Mouse (Mus musculus) adrenal gland, postnatal 4 days (tissue): ENCODE results near the gene Gng2. TPM values are rescaled to one million over a fixed set of nuclear protein-coding genes. Genes with fewer than 3 reads are reported as not detected.
"Not testable (repeated sequence)": the region's sequence is repeated elsewhere in the genome, so short reads cannot be mapped to it uniquely, and the experiment has no call there.

Source experiments
- DNase-seq, 2 experiments: peaks; one replicate each; pipeline ENCODE4 v3.0.0; 2021 to 2022; ENCODE audit warnings: low spot score in 2 of 2, mixed read lengths in 2 of 2
- total RNA-seq, 2 experiments: library from RNA; stranded (reverse); gene quantifications; 2 replicates each; pipeline ENCODE4 v1.2.3; 2021

The Gng2 gene
- total RNA-seq, 2 experiments from 2014 or later = 62.5 to 68.6 TPM

DNA sequence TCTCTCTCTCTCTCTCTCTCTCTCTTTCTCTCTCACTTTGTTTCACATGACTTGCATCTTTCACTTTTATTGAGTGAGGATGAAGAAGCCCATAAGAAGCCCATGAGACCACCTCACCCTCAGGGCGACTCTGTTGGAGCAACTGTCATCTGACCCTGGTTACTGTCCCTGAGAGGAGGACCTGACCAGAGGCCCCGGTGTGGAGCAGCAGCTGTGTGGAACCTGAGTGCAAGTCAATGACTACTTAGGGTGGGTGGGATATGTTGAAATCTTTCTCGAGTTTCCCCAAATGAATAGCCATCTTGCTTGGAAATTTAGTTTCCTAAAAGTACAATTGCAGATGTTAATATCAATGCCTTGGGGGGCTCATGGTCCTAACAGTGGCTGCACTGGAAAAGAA lies 34.7 kb downstream of the Gng2 start:
- DNase-seq = no peak

GRCm38 (mm10) chr14:19942329-19942728 lies 35.1 kb downstream of the Gng2 start:
- no peak for DNase-seq

GRCm38 (mm10) chr14:19940066-19940465 lies 37.4 kb downstream of the Gng2 start:
- no peak for DNase-seq

DNA sequence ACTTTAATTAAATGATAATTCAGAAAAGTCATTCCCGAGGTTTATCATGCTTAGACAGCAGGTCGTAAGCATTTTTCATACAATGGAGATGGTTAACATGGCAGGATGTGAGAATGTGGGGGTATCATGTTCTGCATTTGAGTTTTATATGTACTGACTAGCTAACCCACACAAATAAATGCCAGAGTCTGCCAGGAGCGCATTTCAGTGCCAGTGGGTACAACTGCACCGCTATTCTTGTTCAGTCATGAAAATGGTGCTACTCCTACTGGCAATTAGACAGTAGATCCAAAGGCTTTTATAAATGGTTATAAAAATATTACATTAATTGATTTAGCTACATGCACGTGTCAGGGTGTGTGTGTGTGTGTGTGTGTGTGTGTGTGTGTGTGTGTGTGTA lies 38.9 kb downstream of the Gng2 start:
- no peak for DNase-seq

DNA sequence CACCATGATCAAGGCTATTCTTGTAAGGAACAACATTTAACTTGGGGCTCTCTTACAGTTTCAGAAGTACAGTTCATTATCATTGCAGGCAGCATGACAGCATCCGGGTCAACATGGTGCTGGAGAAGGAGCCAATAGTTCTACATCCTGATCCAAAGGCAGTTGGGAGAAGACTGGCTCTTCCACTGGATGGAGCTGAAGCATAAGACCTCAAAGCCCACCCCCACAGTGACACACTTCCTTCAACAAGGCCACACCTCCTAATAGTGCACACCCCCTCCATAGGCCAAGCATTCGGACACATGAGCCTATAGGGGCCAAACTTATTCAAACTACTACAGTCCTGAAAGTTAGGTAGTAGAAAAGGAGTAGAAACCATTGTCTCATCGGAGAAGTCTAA lies 42.3 kb downstream of the Gng2 start:
- no peak for DNase-seq

DNA sequence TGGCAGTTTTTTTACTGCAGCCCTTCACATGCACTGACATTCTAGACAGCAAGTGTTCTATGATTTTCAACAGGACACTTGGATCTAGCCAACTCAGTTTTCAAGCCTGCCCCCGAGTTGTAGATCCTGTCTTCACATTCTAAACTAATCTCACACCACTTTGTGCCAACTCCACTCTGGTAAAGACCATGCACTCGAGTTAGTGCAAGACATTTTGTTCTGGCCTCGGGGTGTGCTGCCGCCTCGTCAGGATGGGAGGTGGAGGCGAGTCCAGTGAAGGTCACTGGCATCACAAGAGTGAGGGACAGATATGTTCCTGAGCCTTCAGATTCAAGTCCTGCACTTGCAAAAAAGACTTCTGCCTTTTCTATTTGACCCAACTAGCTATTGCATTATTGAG lies 44.1 kb downstream of the Gng2 start:
- no peak for DNase-seq

- no peak for DNase-seq
These were observed 49.5 kb downstream of the Gng2 start for GRCm38 (mm10) chr14:19927879-19928278.

DNA sequence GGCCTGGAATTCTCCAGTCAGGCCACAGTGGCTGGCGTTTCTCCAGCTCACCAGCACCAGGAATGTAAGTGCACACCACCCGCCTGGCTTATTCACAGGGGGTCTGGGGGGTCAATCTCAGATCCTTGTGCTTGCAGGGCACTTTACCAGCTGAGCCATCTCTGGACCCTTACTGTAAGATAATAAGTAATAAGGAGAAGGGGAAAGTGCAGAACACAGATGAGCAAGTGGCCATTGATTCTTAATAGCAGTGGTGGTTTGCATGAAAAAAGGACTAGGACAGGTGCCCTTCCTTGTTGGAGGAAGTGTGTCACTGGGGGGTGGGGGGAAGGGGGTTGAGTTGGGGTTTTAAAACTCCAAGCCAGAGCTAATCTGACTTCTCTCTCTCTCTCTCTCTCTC lies 50.3 kb downstream of the Gng2 start:
- no peak for DNase-seq

DNA sequence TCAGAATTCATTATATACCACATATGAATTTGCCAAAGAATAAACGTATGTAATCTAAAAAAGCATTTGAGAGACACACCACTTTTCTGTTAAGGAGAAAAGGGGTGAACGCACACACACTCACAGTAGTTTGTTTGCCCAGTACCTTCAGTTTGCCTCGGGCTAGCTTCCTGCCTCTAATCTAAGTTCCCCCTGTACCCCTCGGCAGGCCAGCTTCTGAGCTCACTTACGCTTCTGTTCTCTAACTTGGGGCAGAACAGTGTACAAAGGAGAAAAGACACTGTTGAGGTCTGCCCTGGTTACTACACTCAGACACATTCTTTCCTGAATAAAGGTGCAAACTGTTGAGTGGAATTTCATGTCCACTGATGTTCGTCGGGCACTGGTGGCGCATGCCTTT lies 51.1 kb downstream of the Gng2 start:
- DNase-seq = no peak

DNA sequence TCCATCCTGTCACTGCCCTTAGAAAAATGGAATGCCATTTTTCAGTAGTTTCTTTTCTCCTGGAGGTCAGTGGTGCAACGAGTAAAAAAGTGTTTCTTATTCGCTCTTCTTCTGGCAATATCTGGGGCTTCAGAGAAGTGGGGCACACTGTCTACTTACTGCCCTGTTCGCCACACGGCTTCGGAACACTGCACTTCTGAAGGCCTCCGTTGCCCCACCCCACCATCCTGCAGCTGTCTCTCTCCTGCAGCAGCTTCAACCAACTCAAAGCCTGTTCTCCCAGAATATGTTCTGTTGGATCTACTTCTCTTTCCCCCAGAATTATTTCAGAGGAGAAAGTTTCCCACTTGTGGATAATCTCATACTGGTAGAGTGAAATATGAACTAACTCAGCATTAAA lies 52.3 kb downstream of the Gng2 start:
- DNase-seq = no peak

- DNase-seq = no peak
These were observed 53.3 kb downstream of the Gng2 start for GRCm38 (mm10) chr14:19924086-19924485.

DNA sequence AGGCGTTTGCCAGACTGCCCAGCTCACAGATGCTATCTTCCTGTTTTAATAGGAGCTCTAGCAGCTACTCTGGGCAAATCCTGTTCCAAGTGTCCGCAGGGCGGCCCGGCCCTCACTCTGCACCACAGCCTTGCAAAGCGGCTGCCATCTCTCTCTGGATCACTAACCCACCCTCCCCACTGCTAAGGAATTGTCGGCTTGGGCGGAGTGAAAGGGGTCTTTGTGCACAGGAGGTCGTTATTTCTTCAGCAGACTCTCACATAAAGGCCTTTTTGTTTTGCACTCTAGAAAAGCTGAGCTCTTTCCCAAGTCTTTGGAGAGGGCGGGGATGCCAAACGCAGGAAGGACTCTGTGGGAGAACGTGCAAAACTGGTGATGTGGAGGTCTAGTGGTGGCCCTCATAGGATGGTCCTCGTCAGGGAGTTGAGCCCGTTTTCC lies 57.2 kb downstream of the Gng2 start:
- DNase-seq = no peak

DNA sequence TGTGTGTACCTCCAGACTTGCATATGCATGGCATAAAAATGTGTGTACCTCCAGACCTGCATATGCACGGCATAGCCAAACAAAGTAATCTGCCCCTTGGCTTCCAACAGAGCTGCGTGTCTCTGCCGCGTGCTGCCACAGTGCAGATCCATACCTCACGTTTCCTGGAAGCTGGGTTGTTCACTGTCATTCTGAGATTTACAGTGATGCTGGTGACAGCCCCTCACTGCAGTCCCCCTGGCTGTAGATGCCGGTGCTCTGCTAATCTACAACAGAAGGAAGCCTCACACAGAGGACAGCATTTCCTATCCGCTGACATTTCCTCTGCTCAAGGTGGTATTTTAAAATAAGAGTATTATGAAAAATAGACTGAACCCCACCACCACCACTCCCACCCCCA lies 57.6 kb downstream of the Gng2 start:
- DNase-seq = no peak

DNA sequence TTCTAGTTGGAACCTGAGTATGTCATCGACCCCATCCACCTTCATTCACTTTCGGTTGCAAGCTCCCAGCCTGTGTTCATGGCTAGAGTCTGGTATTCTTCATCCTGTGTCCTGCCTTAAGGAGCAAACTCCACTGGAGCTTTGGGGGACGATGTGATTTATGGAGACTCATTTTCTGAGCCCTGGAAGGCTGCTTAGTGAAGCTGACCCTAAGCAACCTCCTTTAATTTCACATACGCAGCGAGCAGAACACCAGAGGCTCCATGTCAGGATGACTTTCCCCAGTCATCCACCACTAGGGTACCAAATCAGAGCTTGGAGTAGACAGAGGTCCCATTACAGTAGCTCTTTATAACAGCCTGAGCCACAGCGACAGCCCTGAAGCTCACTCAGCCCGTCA lies 59.9 kb downstream of the Gng2 start:
- no peak for DNase-seq

DNA sequence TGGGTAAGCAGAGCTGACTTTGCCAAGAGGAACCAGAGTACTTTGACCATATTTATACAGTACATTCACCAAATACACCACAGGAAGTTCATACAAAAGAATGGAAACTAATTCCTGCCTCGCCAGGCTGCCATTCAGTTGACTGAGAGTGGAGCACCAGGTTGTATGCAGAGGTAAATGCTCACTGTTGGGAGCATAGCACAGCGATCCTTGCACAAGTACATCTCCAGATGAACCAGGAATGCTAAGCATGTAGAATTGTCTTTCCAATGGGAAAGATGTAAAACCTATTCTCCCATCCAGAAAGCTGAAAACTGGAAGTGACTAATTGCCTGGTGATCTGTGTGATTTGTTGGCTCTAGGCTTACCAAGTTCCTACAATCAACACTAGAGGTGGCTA lies 61.1 kb downstream of the Gng2 start:
- no peak for DNase-seq

DNA sequence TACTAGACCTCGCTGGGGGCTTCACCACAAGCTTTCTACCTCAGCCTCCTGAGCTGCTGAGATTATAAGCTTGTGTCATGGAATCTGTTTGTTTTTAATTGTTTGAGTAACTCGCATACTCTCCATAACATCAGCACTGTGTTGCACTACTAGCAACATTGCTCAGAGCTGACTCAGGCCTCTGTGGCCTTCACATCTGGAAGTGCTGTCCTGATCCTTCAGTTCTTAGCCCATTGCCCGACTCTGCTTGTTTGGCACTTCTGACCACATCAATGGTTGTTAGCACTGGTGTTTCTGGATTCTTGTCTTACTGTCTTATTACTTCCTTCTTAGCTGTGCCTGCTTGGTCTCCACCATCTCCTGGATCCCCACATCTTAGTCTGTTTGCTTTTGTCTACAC lies 64.5 kb downstream of the Gng2 start:
- DNase-seq = no peak

GRCm38 (mm10) chr14:19905615-19906014 lies 71.8 kb downstream of the Gng2 start:
- DNase-seq = peak in 1 of 2 experiments; percentile 12

- DNase-seq = no peak
These were observed 72.6 kb downstream of the Gng2 start for GRCm38 (mm10) chr14:19904821-19905220.

- no peak for DNase-seq
These were observed 73.4 kb downstream of the Gng2 start for GRCm38 (mm10) chr14:19904031-19904430.

DNA sequence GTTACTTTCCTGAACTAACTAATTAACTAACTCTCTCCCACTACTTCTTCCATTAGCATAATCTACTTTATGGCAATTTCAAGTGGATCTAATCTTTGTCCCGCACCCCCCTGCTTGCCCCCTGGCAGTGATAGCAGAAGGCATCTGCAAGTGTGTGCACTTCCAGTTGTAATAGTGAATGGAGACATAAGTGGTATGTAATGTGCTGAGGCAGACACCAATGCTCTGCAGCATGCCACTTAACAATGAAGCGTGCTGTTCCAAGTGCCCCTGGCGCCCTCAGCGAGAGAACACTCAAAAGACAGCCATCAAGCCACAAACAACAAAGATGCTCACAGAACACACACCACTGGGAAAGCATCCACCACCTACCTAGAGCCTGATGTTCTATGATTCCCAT lies 76.9 kb downstream of the Gng2 start:
- DNase-seq = no peak

DNA sequence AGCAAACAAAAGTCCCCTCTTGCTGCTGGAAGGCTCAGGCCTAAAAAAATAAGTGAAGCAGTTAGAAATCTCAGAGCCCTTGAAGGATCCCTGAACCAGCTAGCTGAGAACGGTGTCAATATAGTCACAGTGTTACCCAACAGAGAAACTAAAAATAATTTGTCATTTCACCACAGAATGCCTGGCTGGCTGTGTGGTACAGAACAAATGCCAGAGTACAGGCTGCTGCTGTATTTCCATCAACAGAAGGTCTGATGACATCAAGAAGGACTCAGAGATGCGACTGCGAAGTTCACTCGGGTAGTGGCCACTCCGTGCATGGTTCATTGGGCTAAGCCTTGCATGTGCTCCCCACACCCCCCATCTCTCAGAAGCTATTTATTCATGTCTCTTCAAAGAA lies 89.9 kb downstream of the Gng2 start:
- DNase-seq = no peak

- not testable (repeated sequence) for DNase-seq
These were observed 93.0 kb downstream of the Gng2 start for GRCm38 (mm10) chr14:19884431-19884830.

DNA sequence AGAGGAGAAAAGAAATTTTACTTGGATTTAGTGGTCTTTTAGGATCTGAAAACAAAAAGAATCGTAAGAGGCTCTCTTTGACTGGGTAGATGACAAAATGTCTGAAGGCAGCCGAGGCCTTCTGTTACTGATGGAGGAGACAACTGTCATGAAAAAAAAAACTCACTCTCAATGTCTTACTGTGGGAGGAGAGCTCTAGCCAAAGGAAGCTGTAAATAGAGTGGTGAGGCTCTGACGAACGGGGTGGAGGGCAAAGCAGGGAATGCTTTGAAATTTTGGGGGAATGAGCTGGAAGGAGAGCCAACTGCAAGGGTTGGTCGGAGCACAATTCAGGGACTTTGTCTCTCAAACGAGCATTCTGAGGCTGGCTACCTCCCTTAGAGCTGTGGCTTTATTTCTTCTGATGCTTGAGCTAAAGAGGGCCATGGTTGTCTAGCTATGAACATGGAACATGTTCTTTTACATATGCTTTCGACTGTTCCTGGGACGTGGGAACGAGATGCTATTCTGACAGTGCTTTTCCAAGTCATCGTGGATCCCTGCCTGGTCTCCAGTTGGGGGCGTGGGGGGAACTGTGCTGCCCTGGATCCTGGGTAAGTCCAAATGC lies 103.1 kb downstream of the Gng2 start:
- DNase-seq = no peak
